Mouse (Mus musculus): Measurements from ENCODE around the gene Ccdc28a. TPM values are rescaled to one million over a fixed set of nuclear protein-coding genes. Genes with fewer than 3 reads are reported as not detected.

Ccdc28a gene
- total RNA-seq, 4 experiments from 2014 or later = 31.6 to 34.5 (median 33.1) TPM

DNA sequence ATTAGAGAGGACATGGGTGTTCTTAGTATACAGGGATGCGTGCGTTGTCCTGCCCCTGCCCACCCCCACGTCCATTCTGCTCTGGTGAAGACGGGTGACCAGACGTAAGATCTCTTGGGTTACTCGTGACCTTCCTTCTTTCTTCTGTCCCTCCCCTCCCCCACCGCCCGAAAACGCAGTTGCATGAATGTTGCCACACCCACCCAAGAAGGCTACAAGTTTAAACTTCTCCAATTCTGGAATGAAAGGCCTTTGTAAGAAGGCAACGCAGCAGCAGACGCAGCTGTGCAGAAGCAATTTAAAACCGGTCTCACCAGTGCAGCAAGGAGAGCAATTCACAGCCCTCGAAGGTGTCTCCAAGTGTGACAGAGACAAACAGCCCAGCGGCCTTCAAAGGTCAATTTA lies 40.1 kb downstream of the Ccdc28a start:
- no peak for DNase-seq (ENCODE audit: low spot score in 2 of 2)

DNA sequence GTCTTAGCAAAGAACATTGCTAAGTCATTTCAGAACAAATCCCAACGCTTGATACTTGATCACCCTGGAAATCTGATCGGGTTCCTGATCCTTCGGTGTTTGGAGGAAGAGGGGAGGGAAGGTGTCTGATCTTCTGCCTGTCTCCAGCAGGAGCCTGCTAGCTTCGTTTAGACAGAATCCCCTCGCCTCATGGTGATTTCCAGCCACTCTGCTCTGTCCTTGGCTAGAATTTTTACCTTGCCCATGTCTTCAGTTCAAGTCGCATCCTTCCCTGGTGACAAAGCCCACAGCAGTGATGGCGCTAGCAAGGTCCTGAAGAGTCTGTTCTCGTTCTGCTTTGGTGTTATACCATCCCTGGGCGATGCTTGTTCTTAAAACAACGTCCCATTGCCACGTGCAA lies 40.6 kb downstream of the Ccdc28a start:
- no peak for DNase-seq (ENCODE audit: low spot score in 2 of 2)

DNA sequence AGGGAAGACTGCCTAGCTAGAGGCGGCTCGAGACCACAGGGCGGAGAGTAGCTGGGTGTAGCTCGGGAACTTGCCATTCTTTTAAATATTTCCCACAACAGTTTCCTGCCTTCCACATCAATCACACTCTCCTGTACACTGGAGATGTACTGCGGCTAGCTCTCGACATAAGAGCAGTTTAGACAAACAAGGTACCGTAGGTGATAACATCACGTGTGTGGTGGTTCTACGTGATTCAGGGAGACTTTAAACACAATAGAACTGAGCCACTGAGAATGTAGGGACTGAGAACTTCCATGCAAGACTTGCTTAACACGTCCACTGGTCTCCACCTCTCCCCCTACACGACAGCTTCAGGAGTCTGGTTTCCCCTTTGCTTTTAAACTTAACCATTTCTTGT lies 41.6 kb downstream of the Ccdc28a start:
- no peak for DNase-seq (ENCODE audit: low spot score in 2 of 2)

DNA sequence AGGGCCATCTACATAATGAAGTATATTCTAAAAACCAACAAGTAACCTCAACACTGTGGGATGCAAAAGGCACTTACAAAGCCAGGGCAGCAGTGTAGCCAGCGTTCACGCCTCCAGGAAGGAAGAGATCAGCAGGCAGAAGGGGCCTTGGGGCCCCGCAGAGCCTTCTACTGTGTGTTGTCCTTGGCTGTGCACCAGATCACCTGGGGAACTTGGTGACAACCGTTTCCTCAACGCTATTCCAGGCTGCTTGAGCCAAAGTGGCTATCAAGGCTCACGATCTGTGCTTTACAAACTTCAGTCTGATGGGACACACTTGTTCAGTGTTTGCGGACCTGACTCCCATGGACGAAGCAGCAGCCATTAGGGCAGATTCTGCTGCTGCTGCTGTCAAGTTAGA lies 43.1 kb downstream of the Ccdc28a start:
- DNase-seq (ENCODE audit: low spot score in 2 of 2) = no peak

DNA sequence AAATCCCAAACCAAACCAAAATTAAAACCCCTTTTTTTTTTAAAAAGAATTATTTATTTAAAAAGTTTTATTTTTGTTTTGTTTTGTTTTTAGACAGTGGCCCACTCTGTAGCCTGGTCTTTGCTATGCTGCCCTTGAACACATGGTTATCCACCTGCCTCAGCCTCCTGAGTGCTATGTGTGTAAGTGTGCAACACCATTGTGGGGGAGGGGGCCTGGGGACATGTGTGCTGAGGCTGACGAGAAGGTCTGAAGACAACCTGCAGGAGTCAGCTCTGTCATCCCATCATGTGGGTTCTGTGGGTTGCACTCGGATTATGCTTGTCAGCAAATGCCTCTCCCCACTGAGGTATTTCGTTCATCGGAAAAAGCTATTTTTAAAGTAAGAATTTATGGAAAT lies 45.3 kb downstream of the Ccdc28a start:
- DNase-seq (ENCODE audit: low spot score in 2 of 2) = no peak

DNA sequence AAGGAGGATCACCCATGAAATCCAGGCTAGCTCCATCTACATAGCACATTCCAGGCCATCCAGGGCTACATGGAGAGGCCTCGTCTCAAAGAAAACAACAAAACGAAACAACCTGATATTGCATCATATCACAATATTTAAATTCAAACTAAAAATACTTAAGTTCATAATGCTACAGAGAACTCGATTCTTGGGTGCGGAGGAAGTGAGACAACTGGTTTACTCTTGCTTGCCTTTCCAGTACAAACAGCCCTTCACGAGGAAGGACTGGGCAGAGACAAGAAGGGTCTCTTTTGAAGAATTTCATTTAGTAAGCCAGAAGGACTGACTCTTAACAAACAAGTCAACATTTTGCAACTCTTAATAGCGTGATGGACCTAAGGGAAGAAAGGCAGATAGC lies 46.2 kb downstream of the Ccdc28a start:
- no peak for DNase-seq (ENCODE audit: low spot score in 2 of 2)

DNA sequence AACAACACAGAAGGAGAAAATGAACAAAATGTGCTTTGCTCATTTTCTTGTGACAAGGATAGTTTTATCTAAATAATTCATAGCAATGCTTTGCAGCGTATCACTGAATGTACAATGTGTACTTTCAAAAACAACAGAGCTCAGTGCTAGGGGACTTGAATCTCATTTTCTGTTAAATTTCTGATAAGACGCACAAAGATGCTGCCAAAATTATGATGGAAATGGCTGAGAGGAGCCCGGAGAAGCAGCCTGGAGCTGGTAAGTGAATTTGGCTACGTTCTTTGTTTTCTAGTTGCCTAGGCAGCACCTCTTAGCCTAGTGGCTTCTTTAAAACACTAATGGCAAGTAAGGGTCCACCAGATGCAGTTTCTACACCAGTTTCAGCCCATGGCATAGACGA lies 52.6 kb downstream of the Ccdc28a start:
- no peak for DNase-seq (ENCODE audit: low spot score in 2 of 2)

DNA sequence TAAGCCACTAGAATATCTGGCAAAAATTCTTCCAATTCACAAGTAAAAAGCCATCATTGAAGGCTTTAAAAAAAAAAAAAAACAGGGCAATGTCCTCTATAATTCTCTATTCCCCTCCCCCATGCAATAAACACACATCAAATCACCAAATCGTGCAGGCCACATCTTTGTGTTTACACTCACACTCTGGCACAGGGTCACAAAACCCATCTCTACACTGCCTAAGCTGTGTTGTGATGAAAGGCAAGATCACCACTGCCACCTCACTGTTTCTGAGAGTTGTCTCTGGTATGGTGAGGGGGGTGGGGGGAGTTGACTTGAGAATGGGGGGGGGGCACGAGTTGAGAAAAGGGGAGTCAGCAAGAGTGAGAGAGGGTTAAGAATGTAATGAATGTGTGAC lies 57.5 kb downstream of the Ccdc28a start:
- no peak for DNase-seq (ENCODE audit: low spot score in 2 of 2)

DNA sequence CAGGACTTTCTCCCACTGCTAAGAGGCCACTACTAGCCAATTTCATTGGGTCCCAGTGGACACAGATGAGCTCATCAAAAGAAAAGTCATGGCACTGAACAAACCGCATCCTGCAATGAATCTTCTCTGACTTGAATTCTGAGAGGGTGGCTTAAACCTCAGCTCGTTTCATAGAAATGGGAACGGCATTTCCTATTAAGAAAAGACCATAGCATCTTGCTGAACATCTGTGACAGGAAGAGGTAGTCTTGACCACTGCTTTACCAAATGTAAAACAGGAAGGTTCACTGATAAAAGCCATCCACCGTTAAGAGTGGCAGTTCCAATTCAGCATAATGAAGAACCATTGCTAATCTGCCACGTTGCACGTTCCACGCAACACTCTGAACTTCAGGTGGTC lies 58.1 kb downstream of the Ccdc28a start:
- DNase-seq (ENCODE audit: low spot score in 2 of 2) = no peak

DNA sequence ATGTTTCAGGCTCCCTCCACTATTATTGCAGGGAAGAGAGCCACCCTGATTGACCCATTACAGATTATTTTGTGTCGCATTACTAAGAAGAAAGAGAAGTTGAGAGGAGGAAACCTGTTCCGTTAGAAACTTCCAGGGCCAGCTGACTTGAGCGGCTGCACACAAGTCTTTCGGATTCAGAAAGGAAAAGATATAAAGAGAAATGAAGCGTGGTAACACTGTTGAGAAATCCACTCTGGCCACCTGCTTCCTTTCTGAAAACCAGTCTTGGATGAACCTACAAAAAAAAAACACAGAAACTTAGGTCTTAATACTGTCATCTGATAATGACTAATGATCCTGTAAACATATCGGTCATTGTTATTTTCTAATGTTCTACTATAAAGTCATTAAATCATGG lies 59.7 kb downstream of the Ccdc28a start:
- DNase-seq (ENCODE audit: low spot score in 2 of 2) = no peak

Other genes with a start within 250 kb of the Ccdc28a start
- gene Abracl, start 211.7 kb downstream of the Ccdc28a start, total RNA-seq (2022) = 10 to 100 TPM; 13.2 to 28.7 (median 18.5) TPM
- gene Reps1, start 179.1 kb downstream of the Ccdc28a start, total RNA-seq (2022) = 10 to 100 TPM; 64.5 to 74.6 (median 67.4) TPM
- gene Ect2l, start 24.1 kb downstream of the Ccdc28a start, total RNA-seq (2022) = under 1 TPM; 0.16 to 0.65 (median 0.37) TPM
- 10 to 100 TPM; 22.8 to 26.2 (median 23.7) TPM for gene Nhsl1, start 84.0 kb upstream of the Ccdc28a start, total RNA-seq (2022)